Mouse (Mus musculus) liver, embryonic 15.5 days (tissue): ENCODE results near the gene Cc2d2a. TPM values are rescaled to one million over a fixed set of nuclear protein-coding genes. Genes with fewer than 3 reads are reported as not detected.

ENCODE experiments used
- ATAC-seq: fragments of 200-750 bp; cut with Nextera tagmentation; 2 replicates; pipeline ENCODE4 v1.8.0; 2017; ENCODE audit warnings: moderate number of reproducible peaks, mild to moderate bottlenecking, moderate library complexity; ENCODE audit not compliant: insufficient read depth
- H3K27ac ChIP-seq: fragments of 300-500 bp; sonication (generic); replicated peaks from 2 replicates; pipeline ENCODE4 v1.5.1; 2015; ENCODE audit warnings: mild to moderate bottlenecking, inconsistent platforms
- H3K27me3 ChIP-seq: fragments of 300-500 bp; sonication (generic); 2 replicates; pipeline ENCODE4 v1.6.1; 2015; ENCODE audit warnings: mild to moderate bottlenecking, inconsistent platforms
- H3K36me3 ChIP-seq: fragments of 300-500 bp; sonication (generic); replicated peaks from 2 replicates; pipeline ENCODE4 v1.6.1; 2015; ENCODE audit warnings: moderate library complexity, mild to moderate bottlenecking, inconsistent platforms
- H3K4me1 ChIP-seq: fragments of 300-500 bp; sonication (generic); replicated peaks from 2 replicates; pipeline ENCODE4 v1.6.1; 2015; ENCODE audit warnings: inconsistent platforms
- H3K4me2 ChIP-seq: fragments of 300-500 bp; sonication (generic); 2 replicates; pipeline ENCODE4 v1.6.1; 2015; ENCODE audit warnings: moderate library complexity, mild to moderate bottlenecking, inconsistent platforms
- H3K4me3 ChIP-seq: fragments of 300-500 bp; sonication (generic); replicated peaks from 2 replicates; pipeline ENCODE4 v1.5.1; 2015; ENCODE audit warnings: mild to moderate bottlenecking, inconsistent platforms
- H3K9ac ChIP-seq: fragments of 300-500 bp; sonication (generic); 2 replicates; pipeline ENCODE4 v1.6.1; 2015; ENCODE audit warnings: moderate library complexity, mild to moderate bottlenecking, inconsistent platforms
- H3K9me3 ChIP-seq: fragments of 300-500 bp; sonication (generic); replicated peaks from 2 replicates; pipeline ENCODE4 v1.6.1; 2016; ENCODE audit warnings: inconsistent platforms
- WGBS: fragments of 180-500 bp; shearing (Covaris S2); methylation state at CpG from one replicate; pipeline ENCODE4 v1.1.7; 2015; ENCODE audit warnings: mixed read lengths; ENCODE audit not compliant: insufficient replicate concordance; 5-methylcytosine and 5-hydroxymethylcytosine counted together
- polyA plus RNA-seq: library from polyadenylated mRNA; unstranded; fragments of >200 nt; fragmentation: Nextera tagmentation; extraction: Ambion mirVana; gene quantifications from 2 replicates; pipeline ENCODE4 v1.2.1, GENCODE M21; 2015

The Cc2d2a gene
- polyA plus RNA-seq, 1 experiment from 2014 or later: 1.3 TPM

DNA sequence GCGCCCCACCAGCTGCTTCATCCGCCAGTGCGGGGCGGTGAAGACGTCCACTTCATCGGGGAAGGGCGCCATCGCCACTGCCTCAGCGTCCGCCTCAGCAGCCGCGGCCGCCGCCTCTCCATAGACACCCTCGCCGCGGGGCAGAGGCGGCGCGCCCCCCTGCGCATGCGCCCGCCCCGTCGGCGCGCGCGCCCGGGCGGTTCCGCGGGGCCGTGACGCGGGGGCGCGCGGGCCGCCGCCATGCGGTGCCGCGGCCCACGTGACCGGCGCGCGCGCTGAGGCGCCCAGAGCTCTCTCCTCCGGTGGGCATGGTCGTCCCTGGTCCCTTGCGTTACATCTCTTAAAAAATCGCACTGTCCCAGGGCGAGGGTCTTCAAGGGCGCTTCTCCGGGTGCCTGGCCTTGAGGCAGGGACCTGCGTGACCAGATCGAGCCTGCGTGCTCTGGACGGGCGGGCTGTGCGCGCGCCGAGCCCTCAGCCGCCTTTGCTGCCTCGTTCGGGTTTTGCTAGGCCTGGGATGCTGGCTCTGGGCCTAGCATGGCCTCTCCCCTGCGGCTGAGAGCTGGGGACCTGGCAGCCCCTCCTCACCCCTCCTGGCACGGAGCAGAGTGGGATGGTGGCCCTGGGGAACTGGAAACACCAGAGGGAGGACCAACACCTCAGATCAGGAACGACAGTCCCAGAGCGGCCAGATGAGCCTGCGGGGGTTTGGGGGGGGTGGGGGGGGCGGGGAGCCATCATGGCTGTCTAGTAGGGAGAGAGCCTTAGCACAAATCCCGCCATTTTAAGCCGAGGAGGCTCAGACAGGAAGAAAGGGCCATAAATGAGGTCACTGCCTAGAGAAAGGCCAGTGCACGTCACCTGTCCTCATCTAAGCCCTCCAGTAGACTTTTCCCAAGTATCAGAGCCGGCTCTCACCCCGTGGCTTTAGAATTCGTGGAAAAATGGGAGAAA is 120.1 kb downstream of the Cc2d2a start:
- WGBS: 3% methylated on average over 81 of the region's 82 CpGs
- H3K27ac ChIP-seq: peak overlapping the region; percentile 79
- no peaks in the 10 kb centered on the region for H3K27me3 ChIP-seq

DNA sequence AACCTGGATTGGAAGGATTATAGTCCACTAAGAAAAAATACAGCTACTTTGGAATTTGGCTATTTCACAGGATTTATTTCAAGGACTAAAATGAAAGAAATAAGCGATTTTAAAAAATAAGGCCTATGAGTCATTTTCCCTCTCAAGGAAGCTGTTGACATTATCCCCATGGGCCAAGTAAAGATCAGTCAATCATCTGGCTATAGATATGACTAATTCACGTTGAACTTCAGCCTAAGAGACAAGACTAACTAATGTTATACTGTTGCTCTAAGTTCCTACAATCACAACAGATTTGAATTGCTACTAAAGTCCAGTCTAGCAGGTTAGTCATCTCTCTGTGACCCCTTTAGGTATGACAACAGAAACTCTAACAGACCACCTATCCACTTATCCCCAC is 121.8 kb downstream of the Cc2d2a start:
- Histone ChIP-seq H3K9ac (no peak overlapping the region), H3K9me3 (no peaks in the 10 kb centered on the region), H3K4me2 (no peak overlapping the region), H3K4me3 (no peak overlapping the region), H3K4me1 (peaks cover 23% of the 10 kb centered on the region), H3K27ac (no peak overlapping the region), H3K36me3 (no peaks in the 10 kb centered on the region), H3K27me3 (no peaks in the 10 kb centered on the region)
- ATAC-seq: no peak
- WGBS: 61% methylated on average over 2 of the region's 2 CpGs

More for the DNA sequence above, 120.1 kb downstream of the Cc2d2a start:
- H3K4me3 ChIP-seq: peak overlapping the region; percentile 90
- peaks cover 32% of the 10 kb centered on the region for H3K4me1 ChIP-seq
- peak; percentile 93 for ATAC-seq
- H3K4me2 ChIP-seq: peak overlapping the region; percentile 91
- no peaks in the 10 kb centered on the region for H3K9me3 ChIP-seq
- peak overlapping the region; percentile 92 for H3K9ac ChIP-seq
- no peaks in the 10 kb centered on the region for H3K36me3 ChIP-seq

DNA sequence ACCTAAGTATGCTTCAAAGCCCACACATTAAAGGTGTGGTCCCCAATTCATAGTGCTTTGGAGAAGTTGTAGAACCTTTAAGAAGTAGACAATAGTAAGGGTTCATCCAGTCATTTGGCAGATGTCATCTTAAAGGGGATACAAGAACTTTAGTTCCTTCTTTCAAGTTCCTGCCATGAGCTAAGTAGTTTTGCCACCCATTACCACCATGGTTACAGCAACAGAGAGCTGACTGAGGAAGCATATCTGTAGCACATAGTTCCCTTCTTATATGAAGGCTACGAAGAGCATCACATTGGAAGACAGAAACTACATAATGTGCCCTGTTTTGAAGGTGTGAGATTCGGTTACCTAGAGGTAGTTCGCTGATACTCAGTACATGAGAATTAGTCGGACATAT is 124.5 kb downstream of the Cc2d2a start:
- WGBS: 69% methylated on average over 4 of the region's 4 CpGs
- Histone ChIP-seq H3K4me1 (peaks cover 7% of the 10 kb centered on the region), H3K27me3 (no peaks in the 10 kb centered on the region), H3K27ac (no peak overlapping the region), H3K4me2 (no peak overlapping the region), H3K9ac (no peak overlapping the region), H3K4me3 (no peak overlapping the region), H3K36me3 (no peaks in the 10 kb centered on the region), H3K9me3 (no peaks in the 10 kb centered on the region)
- ATAC-seq: no peak

DNA sequence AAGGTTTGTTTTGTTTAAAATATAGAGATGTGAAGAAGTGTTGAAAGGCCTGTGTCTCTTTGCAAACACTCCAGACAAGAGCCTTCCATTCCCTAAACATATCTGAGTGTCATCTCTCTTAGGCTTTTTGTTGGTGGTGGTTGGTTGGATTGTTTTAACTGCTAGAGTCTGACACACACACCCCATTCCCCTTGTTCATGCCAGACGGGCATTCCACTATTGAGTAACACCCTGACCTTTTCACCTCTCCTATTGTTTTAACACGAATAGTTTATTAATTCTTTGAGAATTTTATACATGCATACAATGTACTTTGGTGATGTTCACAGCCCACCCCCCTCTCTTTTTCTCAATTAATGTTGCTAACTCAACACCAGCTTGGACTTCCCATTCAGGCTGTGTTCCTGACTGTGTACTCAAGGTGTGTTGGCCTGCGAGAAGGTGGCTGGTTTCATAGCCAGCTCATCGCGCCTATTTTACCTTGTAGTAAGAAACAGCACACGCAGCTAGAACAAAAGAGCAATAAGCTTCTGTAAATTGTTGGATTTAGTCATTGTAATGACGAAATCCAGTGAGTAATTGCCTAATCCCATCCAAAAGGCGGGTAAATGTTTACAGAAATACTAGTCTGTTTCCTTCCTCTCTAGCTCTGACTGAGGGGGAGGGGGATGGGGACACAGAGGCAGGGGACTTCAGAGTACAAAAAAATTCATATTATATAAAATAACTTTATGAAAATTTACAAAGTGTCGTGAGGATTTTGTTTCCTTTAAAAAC is 126.0 kb downstream of the Cc2d2a start:
- 54% methylated on average over 9 of the region's 9 CpGs for WGBS
- no peak overlapping the region for H3K27ac ChIP-seq
- no peak overlapping the region for H3K4me3 ChIP-seq
- H3K36me3 ChIP-seq: no peaks in the 10 kb centered on the region
- H3K4me1 ChIP-seq: no peaks in the 10 kb centered on the region
- no peak overlapping the region for H3K4me2 ChIP-seq
- no peak overlapping the region for H3K9ac ChIP-seq
- H3K9me3 ChIP-seq: no peaks in the 10 kb centered on the region
- no peak; the same call in 1 of the 2 replicates for ATAC-seq
- no peaks in the 10 kb centered on the region for H3K27me3 ChIP-seq

Other genes starting within 250 kb of the Cc2d2a start
- gene C1qtnf7, start 146.8 kb upstream of the Cc2d2a start, polyA plus RNA-seq: 0.96 and 1.0 TPM in 2 replicates
- 1.5 and 1.8 TPM in 2 replicates for gene Bst1, start 156.5 kb downstream of the Cc2d2a start, polyA plus RNA-seq
- gene Fbxl5, start 159.3 kb downstream of the Cc2d2a start, polyA plus RNA-seq: 18.7 and 20.0 TPM in 2 replicates
- 13.2 and 14.7 TPM in 2 replicates for gene Cd38, start 206.2 kb downstream of the Cc2d2a start, polyA plus RNA-seq